Mouse (Mus musculus) G1E (cell line): ENCODE data around the gene Commd3.

ENCODE experiments used
- CTCF ChIP-seq: IDR thresholded peaks from 2 replicates; pipeline ENCODE4 v1.5.1; 2012; ENCODE audit warnings: low read depth, low read length, inconsistent platforms, mixed read lengths
- TAL1 ChIP-seq: conservative IDR thresholded peaks from 2 replicates; pipeline ENCODE4 v1.6.1; 2012; ENCODE audit warnings: low read depth, low read length, inconsistent platforms, mixed read lengths

- TF ChIP-seq CTCF = no peak
- no peak for TF ChIP-seq TAL1
Observed at GRCm38 (mm10) chr2:18699401-18699990, 27.3 kb downstream of the Commd3 start.
